ENCODE assay signal across 9 mouse cellular contexts in the genomic region with DNA sequence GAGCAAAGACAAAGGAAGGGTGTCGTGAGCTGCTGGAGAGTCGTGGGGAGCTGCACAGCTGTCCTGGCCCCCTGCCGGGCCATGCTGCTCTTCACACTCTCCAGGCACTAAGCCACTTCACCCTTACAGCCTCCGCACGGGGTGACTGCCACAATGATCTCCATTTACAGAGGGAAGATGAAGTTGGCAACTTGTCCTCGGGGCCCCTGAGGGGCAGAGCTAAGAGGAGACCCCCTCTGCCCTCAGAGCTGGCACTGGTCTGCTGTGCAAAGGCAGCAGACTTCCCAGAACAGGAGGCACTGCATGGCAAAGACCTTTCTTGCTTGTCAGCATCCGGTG. TPM values are rescaled to one million over a fixed set of nuclear protein-coding genes. Genes with fewer than 3 reads are reported as not detected.
A peak's percentile ranks its signal among the peaks of the same experiment; 100 is the strongest.
DNase-seq lines count a peak whose midpoint lies in the region; ATAC-seq and TF ChIP-seq lines count a peak whose summit lies in the region.
"Had no signal": no experiment of that assay in that cellular context is flagged by ENCODE, and none has a peak within 500 bp of the region (broad histone marks: within the 10 kb centered on the region; RNA-seq: fewer than 3 reads in every experiment).

No protein-coding gene starts in this region.

- no peak overlapping the region for H3K4me2 ChIP-seq in kidney, embryonic 14.5 days (replicated peaks; ENCODE audit: low read depth, low read length)
- peak overlapping the region; percentile 33 for H3K4me2 ChIP-seq in heart, embryonic 12.5 days
- no peak overlapping the region for H3K4me2 ChIP-seq in limb, embryonic 15.5 days
- H3K4me2 ChIP-seq in stomach, postnatal 0 days (replicated peaks; ENCODE audit: low read depth), result no peak overlapping the region

- DNase-seq in kidney, adult 9 months, result no peak
- DNase-seq in stomach, postnatal 0 days (ENCODE audit: low spot score), result no peak
- DNase-seq in thymus, adult 2 months, result no peak
- no peak for DNase-seq in urinary bladder, postnatal 36 days (ENCODE audit: low spot score in 2 of 2)

- no peak for TF ChIP-seq EP300 in stomach, postnatal 0 days (optimal IDR thresholded peaks at IDR 0.05)

- TF ChIP-seq POLR2A in bone marrow, adult 2 months (IDR thresholded peaks at IDR 0.05; ENCODE audit: borderline replicate concordance, control insufficient read depth, low read depth, low read length), result no peak
- no peak for TF ChIP-seq POLR2A in thymus, adult 2 months (IDR thresholded peaks at IDR 0.05; ENCODE audit: control insufficient read depth, extremely low read depth, insufficient read depth, low read length, poor library complexity)

- H3K4me1 ChIP-seq in kidney, embryonic 14.5 days (ENCODE audit: control insufficient read depth, insufficient read depth, low read length), result peaks cover 10% of the 10 kb centered on the region
- H3K4me1 ChIP-seq in bone marrow, adult 2 months (ENCODE audit: control insufficient read depth, insufficient read depth, low read length), result peaks cover 8% of the 10 kb centered on the region
- peaks cover 34% of the 10 kb centered on the region for H3K4me1 ChIP-seq in heart, embryonic 12.5 days (replicated peaks)
- H3K4me1 ChIP-seq in limb, embryonic 15.5 days, result peaks cover 8% of the 10 kb centered on the region
- H3K4me1 ChIP-seq in stomach, postnatal 0 days (replicated peaks; ENCODE audit: control insufficient read depth, insufficient read depth), result no peaks in the 10 kb centered on the region
- H3K4me1 ChIP-seq in thymus, adult 2 months (replicated peaks; ENCODE audit: control insufficient read depth, insufficient read depth, low read length), result peaks cover 55% of the 10 kb centered on the region

- H3K36me3 ChIP-seq in kidney, embryonic 14.5 days (ENCODE audit: control insufficient read depth, insufficient read depth, low read length), result peaks cover 5% of the 10 kb centered on the region
- peaks cover 35% of the 10 kb centered on the region for H3K36me3 ChIP-seq in heart, embryonic 12.5 days
- peaks cover 54% of the 10 kb centered on the region for H3K36me3 ChIP-seq in limb, embryonic 15.5 days
- no peaks in the 10 kb centered on the region for H3K36me3 ChIP-seq in stomach, postnatal 0 days (ENCODE audit: control insufficient read depth, insufficient read depth, low read length)
- H3K36me3 ChIP-seq in thymus, adult 2 months (ENCODE audit: control insufficient read depth, insufficient read depth, low read length), result no peaks in the 10 kb centered on the region

- no peak overlapping the region for H3K9ac ChIP-seq in kidney, embryonic 14.5 days (ENCODE audit: low read depth, low read length)
- H3K9ac ChIP-seq in heart, embryonic 12.5 days, result peak overlapping the region; percentile 28; the same call in 1 of the 2 replicates
- no peak overlapping the region for H3K9ac ChIP-seq in limb, embryonic 15.5 days
- H3K9ac ChIP-seq in stomach, postnatal 0 days (ENCODE audit: low read length), result no peak overlapping the region

- ATAC-seq in kidney, embryonic 14.5 days (ENCODE audit: low FRiP score, low TSS enrichment), result peak; percentile 68
- peak; percentile 75 for ATAC-seq in heart, embryonic 12.5 days (ENCODE audit: insufficient number of reproducible peaks, low FRiP score)
- ATAC-seq in limb, embryonic 15.5 days (ENCODE audit: insufficient number of reproducible peaks, low FRiP score, low TSS enrichment, low read depth), result no peak
- ATAC-seq in stomach, postnatal 0 days (ENCODE audit: low FRiP score, low TSS enrichment), result peak; percentile 30; the same call in 1 of the 2 replicates

- H3K4me3 ChIP-seq in kidney, embryonic 14.5 days (ENCODE audit: low read length), result no peak overlapping the region
- no peak overlapping the region for H3K4me3 ChIP-seq in bone marrow, adult 2 months (replicated peaks; ENCODE audit: control insufficient read depth, low read depth, low read length)
- no peak overlapping the region for H3K4me3 ChIP-seq in heart, embryonic 12.5 days
- no peak overlapping the region for H3K4me3 ChIP-seq in limb, embryonic 15.5 days
- no peak overlapping the region for H3K4me3 ChIP-seq in stomach, postnatal 0 days (ENCODE audit: low read depth, low read length)
- H3K4me3 ChIP-seq in thymus, adult 2 months (ENCODE audit: control insufficient read depth, insufficient read depth, low read length), result no peak overlapping the region
- H3K4me3 ChIP-seq: erythroblast, embryonic 14.5 days had no signal

- H3K27ac ChIP-seq in kidney, embryonic 14.5 days (ENCODE audit: low read depth, low read length), result no peak overlapping the region
- no peak overlapping the region for H3K27ac ChIP-seq in bone marrow, adult 2 months (ENCODE audit: control insufficient read depth, insufficient read depth, low read depth, low read length, poor library complexity)
- peak overlapping the region; percentile 53 for H3K27ac ChIP-seq in heart, embryonic 12.5 days (ENCODE audit: poor library complexity, severe bottlenecking)
- peak overlapping the region; percentile 17; the same call in 1 of the 2 replicates for H3K27ac ChIP-seq in limb, embryonic 15.5 days
- no peak overlapping the region for H3K27ac ChIP-seq in stomach, postnatal 0 days (replicated peaks)
- no peak overlapping the region for H3K27ac ChIP-seq in thymus, adult 2 months (ENCODE audit: control insufficient read depth, insufficient read depth, low read length)

- 30% methylated on average over 7 of the region's 7 CpGs for WGBS in kidney, embryonic 14.5 days
- WGBS in bone marrow, adult 2 months, result 78% methylated on average over 7 of the region's 7 CpGs
- WGBS in heart, embryonic 12.5 days, result 17% methylated on average over 7 of the region's 7 CpGs
- 38% methylated on average over 7 of the region's 7 CpGs for WGBS in limb, embryonic 15.5 days
- 39% methylated on average over 7 of the region's 7 CpGs for WGBS in stomach, postnatal 0 days
- 78% methylated on average over 7 of the region's 7 CpGs for WGBS in thymus, adult 2 months

- peak; percentile 26; the same call in 1 of the 2 replicates for TF ChIP-seq CTCF in bone marrow, adult 2 months (IDR thresholded peaks at IDR 0.05; ENCODE audit: control insufficient read depth, insufficient read depth, low read length)
- peak; percentile 31; the same call in 1 of the 2 replicates for TF ChIP-seq CTCF in stomach, postnatal 0 days (IDR thresholded peaks at IDR 0.05; ENCODE audit: low read depth)
- TF ChIP-seq CTCF in thymus, adult 2 months (IDR thresholded peaks at IDR 0.05; ENCODE audit: borderline replicate concordance, control insufficient read depth, extremely low read depth, insufficient read depth, low read length, poor library complexity), result no peak

- no peaks in the 10 kb centered on the region for H3K9me3 ChIP-seq in kidney, embryonic 14.5 days (ENCODE audit: control insufficient read depth, low read length)
- no peaks in the 10 kb centered on the region; the same call in 1 of the 2 replicates for H3K9me3 ChIP-seq in heart, embryonic 12.5 days (replicated peaks)
- H3K9me3 ChIP-seq in limb, embryonic 15.5 days, result no peaks in the 10 kb centered on the region
- no peaks in the 10 kb centered on the region for H3K9me3 ChIP-seq in stomach, postnatal 0 days (ENCODE audit: control insufficient read depth, low read length)

- no peaks in the 10 kb centered on the region for H3K27me3 ChIP-seq in kidney, embryonic 14.5 days (ENCODE audit: control insufficient read depth, insufficient read depth, low read length)
- H3K27me3 ChIP-seq in heart, embryonic 12.5 days (replicated peaks), result no peaks in the 10 kb centered on the region
- no peaks in the 10 kb centered on the region for H3K27me3 ChIP-seq in limb, embryonic 15.5 days
- H3K27me3 ChIP-seq in stomach, postnatal 0 days (ENCODE audit: control insufficient read depth, insufficient read depth, low read length), result no peaks in the 10 kb centered on the region
- no peaks in the 10 kb centered on the region for H3K27me3 ChIP-seq in thymus, adult 2 months (ENCODE audit: control insufficient read depth, insufficient read depth, low read length)

RNA-seq across cellular contexts. Expression of a gene that starts 20.1 kb away (rescaled TPM):
- polyA plus RNA-seq in kidney, embryonic 14.5 days (2014; fragmentation: Nextera tagmentation; extraction: Ambion mirVana), result 7.7 and 13.3 TPM in 2 replicates
- polyA plus RNA-seq in bone marrow, adult 2 months (2011; ENCODE audit: insufficient read depth, insufficient read length, low replicate concordance, missing spikeins), result 10.1 and 11.1 TPM in 2 replicates
- 17.1 and 19.2 TPM in 2 replicates for polyA plus RNA-seq in heart, embryonic 12.5 days (2016; fragmentation: Nextera tagmentation; extraction: Ambion mirVana)
- polyA plus RNA-seq in limb, embryonic 15.5 days (2015; fragmentation: Nextera tagmentation; extraction: Ambion mirVana), result 12.9 and 13.4 TPM in 2 replicates
- polyA plus RNA-seq in stomach, postnatal 0 days (2015; fragmentation: Nextera tagmentation; extraction: Ambion mirVana), result 3.4 and 4.1 TPM in 2 replicates
- 5.6 and 6.3 TPM in 2 replicates for polyA plus RNA-seq in thymus, adult 2 months (2012; rRNA removed)

Comparison
In these comparisons a context has a peak if more than half of its experiments do, and no peak if none do; other contexts are left out.
1. H3K27ac ChIP-seq: peak in heart, embryonic 12.5 days (single experiment) and limb, embryonic 15.5 days (single experiment); none in kidney, embryonic 14.5 days (single experiment), bone marrow, adult 2 months (single experiment), stomach, postnatal 0 days (single experiment) and thymus, adult 2 months (single experiment).